Mouse (Mus musculus) heart, adult 8-10 months (tissue): ENCODE measurements around the gene Ptpn11. TPM values are rescaled to one million over a fixed set of nuclear protein-coding genes. Genes with fewer than 3 reads are reported as not detected.

ENCODE experiments used
- DNase-seq: peaks from one replicate; pipeline ENCODE4 v3.0.0; 2022; ENCODE audit warnings: low spot score
- total RNA-seq, 4 experiments: library from RNA; stranded (reverse); gene quantifications; 2 replicates each; pipeline ENCODE4 v1.2.4; 2022

Ptpn11 gene
- total RNA-seq, 4 experiments from 2014 or later, result 163 to 187 (median 182) TPM

GRCm38 (mm10) chr5:121087733-121088132 is 103.5 kb downstream of the Ptpn11 start:
- no peak for DNase-seq

GRCm38 (mm10) chr5:121082605-121083004 is 108.6 kb downstream of the Ptpn11 start:
- no peak for DNase-seq

GRCm38 (mm10) chr5:121081754-121082153 is 109.4 kb downstream of the Ptpn11 start:
- no peak for DNase-seq

Other genes with a start within 250 kb of the Ptpn11 start
- under 1 TPM in 2 of 4 experiments, not detected in 2; 0.06 to 0.12 TPM for gene Rph3a, start 181.3 kb downstream of the Ptpn11 start, total RNA-seq
- gene Rpl6, start 13.1 kb upstream of the Ptpn11 start, total RNA-seq, result 100 to 1,000 TPM; 525 to 697 (median 601) TPM
- 10 to 100 TPM; 22.8 to 26.9 (median 24.1) TPM for gene Hectd4, start 28.8 kb upstream of the Ptpn11 start, total RNA-seq
- 10 to 100 TPM; 52.5 to 62.3 (median 57.9) TPM for gene Trafd1, start 194.2 kb upstream of the Ptpn11 start, total RNA-seq
- 10 to 100 TPM; 20.0 to 23.2 (median 20.6) TPM for gene Naa25, start 206.5 kb upstream of the Ptpn11 start, total RNA-seq